Mouse (Mus musculus) granulocyte monocyte progenitor cell, adult 5-6 weeks (primary cell): ENCODE measurements around the gene Xrcc1. TPM values are rescaled to one million over a fixed set of nuclear protein-coding genes. Genes with fewer than 3 reads are reported as not detected.

ENCODE experiments used
- ATAC-seq: replicated peaks from 2 replicates; pipeline ENCODE4 v1.8.0; 2016; ENCODE audit warnings: mild to moderate bottlenecking, moderate TSS enrichment, inconsistent platforms; ENCODE audit not compliant: poor library complexity, severe bottlenecking
- total RNA-seq, 2 experiments: library from RNA; stranded (forward) in 1 of 2; stranded (reverse) in 1 of 2; fragments of 200-712, 200-1000 nt in 1 of 2; fragments of >200 nt in 1 of 2; fragmentation: Nextera tagmentation in 1 of 2; gene quantifications; 2 replicates each; pipeline ENCODE4 v1.2.3; 2014 to 2017

The Xrcc1 gene
- total RNA-seq, 2 experiments from 2014 or later = 40.9 to 80.6 TPM

DNA sequence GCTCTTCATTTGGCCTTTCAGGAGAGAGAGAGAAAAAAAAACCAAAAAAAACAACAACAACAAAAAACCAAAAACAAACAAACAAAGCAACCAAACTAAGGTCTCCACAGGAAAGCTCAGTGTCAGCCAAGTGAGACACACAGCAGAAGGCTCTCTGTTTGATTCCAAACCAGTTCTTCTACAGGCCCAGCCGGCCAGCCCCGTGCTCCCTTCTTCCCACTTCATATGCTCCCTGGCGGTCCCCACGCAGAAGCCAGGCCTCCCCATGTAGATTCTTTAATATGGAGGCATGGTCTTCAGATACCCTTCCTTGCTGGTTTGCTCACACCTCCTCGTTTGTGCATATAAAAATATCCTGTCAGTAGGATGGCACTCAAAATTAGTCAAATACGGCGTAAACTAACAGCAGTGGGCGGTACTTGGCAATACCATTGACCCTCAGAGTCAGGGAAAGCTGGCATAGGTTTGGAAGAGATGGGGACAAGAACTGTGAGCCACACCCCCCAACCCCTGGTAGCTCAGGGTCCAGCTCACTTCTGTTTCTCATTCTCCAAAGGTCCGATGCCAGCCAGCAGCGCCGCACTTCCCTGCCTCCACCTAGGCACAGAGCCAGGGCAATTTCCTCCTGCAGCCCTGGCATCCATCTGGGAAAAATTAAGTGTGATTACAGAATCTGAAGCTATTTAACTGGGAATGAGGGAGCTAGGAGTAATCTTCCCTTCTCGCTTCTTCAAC lies 20.2 kb upstream of the Xrcc1 start:
- no peak for ATAC-seq

DNA sequence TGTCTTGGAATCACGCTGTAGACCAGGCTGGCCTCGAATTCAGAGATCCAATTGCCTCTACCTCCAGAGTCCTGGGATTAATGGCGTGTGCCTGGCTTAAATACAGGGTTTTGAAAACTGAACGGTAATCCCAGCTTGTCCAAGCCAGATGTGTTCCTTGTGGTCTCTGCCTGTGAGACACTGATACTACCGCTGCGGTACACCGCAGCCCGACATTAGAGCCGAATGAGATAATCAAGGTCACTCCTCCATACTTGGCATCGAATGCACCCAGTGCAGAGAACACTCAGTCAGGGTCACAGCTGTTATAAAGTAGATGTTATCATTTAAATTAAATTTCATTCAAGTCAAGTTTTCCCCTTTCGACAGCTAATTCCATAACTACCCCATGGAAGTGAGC lies 17.2 kb upstream of the Xrcc1 start:
- ATAC-seq = no peak

DNA sequence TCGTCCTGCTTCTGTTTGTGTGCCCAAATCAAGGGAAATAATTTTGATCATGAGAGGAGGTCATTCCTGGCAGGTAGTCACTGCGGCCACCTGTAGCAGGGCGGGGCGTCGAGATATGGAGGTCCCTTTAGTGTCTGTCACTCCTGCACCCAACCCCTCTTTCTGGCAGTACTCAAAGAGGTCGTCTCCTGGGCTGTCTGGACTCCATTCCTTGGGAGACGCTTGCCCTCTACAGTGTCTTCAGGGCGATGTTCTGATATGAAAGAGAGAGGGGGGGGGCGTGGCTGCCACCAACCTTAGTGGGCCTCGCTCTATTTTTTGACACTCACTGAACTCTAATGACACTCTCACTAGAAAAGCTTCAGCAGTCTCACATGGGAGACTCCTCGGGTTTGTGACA lies 16.5 kb upstream of the Xrcc1 start:
- no peak for ATAC-seq

DNA sequence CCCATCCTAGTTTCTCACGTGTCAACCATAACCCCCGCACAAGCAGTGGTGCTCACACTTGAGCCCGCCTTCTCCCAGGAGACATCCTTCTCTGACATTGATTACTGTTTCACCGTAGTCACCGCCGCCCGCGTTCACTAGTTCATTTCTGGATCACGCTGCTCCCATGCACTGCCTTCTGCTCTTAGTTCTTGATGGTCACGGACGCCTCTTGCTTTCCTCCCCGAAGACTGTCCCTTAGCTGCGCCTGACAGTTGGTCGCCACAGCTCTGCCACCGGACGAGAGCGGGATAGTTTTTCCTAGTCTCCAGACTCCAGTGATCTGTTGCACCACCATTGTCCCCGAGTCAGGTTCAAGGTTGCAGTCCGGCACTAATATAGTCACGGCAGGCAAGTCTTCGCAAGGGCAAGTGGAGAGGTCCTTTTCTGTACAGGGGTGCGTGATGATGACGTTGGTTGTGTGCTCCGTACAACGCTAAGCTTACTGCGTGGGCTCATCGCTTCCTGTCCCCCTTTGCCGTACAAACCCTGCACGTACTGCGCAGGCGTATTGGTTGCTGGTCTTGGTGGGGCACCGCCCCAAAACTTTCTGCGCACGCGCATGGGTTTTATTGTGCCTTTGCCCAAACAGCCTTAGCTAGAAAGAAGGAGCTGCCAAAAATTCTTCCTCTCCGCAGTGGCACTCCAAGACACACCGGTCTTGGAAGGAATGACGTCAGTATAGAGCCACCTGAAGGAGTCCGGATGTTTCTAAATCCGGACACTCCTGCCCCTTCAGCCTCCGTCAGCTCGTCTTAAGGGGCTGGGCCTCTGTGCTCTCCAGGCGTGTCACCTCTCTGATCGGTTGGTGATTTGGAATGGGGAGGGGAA lies 15.8 kb upstream of the Xrcc1 start, which contains the start of gene Irgq:
TSS of gene Irgq (plus strand) at position 628 of the 870 bp plus-strand sequence.
- peak; percentile 88 for ATAC-seq

DNA sequence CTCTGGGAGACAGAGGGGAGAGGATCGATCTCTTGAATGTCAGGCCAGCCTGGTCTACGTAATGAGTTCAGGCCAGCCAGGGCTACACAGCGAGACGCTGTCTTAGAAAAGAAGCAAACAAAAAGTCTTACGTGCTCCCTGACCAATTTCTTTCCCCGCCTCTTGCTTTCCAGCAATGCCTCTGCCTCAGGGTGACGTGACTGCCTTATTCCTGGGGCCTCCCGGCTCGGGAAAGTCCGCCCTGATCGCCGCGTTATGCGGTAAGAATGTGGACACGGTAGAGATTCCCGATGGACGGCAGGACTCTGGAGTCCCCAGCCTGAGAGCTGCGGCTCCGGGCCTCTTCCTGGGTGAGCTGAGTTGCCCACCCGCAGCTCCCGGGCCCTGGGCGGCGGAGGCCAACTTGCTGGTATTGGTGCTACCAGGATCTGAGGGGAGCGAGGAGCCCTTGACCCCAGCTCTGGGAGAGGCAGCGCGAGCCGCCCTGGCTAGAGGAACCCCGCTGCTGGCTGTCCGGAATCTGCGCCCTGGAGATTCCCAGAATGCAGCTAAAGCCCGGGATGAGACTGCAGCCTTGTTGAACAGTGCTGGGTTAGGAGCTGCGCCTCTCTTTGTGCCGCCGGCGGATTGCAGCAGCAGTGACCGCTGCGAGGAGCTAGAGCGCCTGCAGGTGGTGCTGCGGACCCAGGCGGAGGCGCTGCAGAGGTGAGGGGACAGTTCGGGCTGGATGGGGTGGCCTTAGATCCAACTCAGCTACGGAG lies 14.7 kb upstream of the Xrcc1 start:
- peak; percentile 58 for ATAC-seq

DNA sequence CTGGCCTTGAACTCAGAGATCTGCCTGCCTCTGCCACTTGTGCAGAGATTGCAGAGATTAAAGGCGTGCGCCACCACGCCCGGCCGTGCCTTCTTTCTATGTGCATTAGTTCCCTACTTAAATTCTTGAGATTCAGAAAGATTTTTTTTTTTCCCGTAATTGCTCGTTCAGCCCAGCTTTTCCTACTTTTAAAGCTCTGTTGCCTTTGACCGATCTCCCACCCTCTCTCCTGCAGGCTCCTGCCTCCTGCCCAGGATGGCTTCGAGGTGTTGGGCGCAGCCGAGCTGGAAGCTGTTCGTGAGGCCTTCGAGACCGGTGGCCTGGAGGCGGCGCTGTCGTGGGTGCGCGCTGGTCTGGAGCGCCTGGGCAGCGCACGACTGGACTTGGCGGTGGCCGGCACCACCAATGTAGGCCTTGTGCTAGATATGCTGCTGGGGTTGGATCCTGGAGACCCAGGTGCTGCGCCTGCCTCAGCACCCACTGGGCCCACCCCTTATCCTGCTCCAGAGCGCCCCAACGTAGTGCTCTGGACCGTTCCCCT lies 13.0 kb upstream of the Xrcc1 start:
- no peak for ATAC-seq

DNA sequence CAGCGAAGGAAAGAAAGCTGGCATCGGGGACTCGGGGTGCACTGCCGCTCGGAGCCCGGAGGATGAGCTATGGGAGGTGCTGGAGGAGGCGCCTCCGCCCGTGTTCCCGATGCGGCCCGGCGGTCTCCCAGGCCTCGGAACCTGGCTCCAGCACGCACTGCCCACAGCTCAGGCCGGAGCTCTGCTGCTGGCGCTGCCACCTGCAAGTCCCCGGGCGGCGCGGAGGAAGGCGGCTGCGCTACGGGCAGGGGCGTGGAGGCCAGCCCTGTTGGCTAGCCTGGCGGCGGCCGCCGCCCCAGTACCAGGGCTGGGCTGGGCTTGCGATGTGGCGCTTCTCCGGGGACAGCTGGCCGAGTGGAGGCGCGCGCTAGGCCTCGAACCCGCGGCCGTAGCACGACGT lies 12.3 kb upstream of the Xrcc1 start:
- no peak for ATAC-seq

DNA sequence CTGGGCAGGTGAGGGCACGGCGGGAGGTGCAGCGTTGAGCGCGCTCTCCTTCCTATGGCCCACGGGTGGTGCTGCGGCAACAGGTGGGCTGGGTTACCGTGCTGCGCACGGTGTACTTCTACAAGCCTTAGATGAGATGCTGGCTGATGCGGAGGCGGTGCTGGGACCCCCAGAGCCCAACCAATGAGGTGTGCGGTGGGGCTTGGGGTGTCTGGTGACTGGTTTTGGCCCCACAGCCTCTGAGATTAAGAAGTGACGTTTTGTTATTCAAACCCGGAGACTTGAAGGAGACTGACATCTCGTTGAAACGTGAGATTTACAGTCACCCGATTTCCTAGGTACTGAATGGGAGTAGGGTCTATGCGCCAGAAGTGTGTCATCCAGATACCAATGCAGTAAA lies 11.8 kb upstream of the Xrcc1 start:
- no peak for ATAC-seq

DNA sequence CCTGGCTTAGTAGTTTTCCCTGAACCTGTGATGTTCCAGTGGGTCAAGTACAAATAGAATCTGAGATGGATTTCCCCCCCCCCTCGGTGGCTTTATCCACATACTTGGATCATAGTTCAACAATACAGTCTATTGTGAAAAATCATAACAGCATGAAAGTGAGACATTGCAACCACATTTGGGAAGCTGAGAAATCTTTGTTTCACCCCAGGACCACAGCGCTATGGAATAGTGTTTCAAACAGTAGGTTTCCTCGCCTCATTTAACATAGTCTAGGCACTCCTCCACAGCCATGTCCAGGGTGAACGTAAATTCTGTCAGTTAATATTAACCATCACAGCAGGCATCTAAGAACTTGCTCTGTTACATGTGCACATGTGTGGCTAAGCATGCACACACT lies 9.0 kb upstream of the Xrcc1 start:
- ATAC-seq = no peak

DNA sequence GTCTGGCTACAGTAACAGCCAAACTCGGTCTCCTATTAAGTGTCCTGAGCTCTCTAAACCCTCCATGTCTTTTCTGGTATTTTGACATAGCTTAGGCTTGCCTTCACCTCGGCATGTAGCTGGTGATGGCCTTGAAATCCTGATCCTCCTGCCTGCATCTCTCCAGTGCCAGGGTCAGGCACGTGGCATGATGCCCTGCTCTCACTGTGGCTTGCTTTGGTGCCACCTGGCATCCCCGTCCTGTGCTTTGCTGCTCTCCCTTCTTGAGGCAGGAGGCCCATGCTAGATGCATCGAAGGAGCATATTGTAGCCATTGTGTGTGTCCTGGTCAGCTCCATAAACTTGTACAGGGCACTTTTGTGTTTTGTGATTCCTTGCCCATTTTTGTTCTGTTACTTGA lies 8.5 kb upstream of the Xrcc1 start:
- no peak for ATAC-seq

DNA sequence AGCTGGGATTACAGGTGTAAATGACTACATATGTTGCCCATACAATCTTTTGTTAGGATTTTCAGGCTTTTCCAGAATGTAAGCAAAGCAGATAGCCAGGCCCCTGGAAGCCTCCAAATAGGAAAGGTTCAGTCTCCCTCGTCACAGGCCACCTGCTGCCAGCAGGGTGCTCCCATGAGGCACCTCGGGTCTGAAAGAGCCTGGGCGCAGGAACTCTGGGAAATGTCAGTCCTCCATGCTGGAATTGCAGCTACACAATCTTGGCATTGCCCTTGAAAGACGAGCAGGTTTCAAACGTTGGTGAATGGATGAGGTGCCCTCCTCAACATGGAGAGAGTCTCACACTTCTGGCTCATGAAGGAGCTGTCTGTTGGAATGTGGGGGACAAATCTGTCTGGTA lies 7.9 kb upstream of the Xrcc1 start:
- ATAC-seq = no peak

DNA sequence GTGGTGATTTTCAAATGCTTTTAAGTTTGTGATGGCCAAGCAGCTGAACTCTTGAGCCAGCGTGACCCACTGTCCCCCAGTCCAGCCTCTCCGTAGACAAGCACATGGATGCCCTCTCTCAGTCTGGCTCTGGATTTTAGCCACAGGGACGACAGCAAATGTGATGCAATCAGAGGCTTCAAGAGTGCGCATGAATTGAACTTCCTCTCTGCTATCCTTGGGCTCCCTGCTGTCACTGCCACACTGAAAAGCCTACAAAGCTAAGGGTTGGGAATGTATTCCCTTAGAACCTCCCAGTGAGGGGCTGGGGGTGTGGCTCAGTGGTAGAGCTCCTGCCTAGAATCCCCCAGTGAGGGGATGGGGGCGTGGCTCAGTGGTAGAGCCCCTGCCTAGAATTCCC lies 7.4 kb upstream of the Xrcc1 start:
- ATAC-seq = peak; percentile 93

DNA sequence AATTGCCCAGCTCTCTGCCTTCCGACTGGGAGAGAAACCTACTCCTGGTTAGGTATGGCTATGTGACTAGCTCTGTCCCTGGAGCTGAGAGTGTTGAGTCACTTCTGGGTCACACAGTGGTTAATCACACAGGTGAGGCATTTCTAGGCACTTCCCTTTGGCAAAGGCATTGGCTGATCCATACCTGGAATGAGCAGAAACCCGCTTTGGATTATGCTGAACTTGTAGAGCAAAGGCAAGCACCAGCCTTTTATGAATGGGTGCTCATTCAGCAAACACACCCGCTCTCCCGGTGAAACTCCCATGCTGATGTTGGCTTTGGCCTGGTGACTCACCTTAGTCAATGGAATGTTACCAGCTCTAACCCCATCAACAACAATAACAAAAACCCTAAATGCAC lies 6.4 kb upstream of the Xrcc1 start:
- ATAC-seq = no peak

DNA sequence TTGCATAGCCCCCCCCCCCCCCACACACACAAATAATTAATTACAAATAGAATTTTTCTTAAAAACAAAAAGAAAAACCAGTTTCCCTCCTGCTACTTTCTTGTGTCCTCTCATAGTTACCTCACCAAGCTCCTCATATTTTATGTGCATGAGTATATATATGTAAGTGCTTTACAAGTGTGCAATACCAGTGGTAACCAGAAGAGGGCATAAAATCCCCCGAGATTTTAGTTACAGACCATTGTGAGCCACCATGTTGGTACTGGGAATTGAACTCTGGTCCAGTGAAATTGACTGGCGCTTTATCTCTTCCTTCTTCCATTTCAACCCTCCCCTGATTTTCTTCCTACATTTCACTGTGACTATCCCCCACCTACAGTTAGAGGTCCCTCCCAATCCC lies 1.6 kb upstream of the Xrcc1 start:
- ATAC-seq = no peak

DNA sequence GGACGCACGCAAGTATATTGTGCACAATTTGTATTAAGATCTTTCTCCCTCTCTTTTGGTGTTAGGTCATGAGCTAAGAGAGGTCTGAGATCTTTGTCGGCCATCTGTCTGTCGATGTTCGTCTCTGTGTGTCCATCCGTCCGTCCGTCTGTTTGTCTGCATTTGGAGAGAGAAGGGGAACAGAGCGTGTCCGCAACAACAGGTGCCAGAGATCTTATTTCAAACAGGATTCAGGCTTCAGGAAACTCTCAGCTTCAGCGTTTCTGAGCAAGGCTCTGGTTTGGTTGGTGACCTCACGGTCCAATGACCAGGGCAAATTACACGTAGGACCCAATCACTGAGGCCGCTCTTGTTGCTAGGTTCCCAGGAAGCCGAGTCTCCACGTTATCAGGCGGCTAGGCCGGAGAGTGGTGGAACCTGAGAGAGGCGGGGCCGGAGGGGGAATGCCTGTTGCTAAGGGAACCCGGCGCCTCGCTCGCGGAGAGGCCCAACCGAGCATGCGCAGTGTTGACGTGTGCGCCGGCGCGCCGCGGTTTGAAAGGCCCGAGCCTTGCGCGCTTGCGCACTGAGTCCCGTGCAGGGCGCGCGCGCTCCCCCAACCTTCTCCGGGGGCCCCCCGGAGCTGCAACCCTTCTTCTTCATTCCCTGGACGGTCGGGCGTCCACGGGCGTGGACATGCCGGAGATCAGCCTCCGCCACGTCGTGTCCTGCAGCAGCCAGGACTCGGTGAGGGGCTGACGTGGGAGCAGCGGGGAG lies 723 bp downstream of the Xrcc1 start:
- peak; percentile 99 for ATAC-seq

DNA sequence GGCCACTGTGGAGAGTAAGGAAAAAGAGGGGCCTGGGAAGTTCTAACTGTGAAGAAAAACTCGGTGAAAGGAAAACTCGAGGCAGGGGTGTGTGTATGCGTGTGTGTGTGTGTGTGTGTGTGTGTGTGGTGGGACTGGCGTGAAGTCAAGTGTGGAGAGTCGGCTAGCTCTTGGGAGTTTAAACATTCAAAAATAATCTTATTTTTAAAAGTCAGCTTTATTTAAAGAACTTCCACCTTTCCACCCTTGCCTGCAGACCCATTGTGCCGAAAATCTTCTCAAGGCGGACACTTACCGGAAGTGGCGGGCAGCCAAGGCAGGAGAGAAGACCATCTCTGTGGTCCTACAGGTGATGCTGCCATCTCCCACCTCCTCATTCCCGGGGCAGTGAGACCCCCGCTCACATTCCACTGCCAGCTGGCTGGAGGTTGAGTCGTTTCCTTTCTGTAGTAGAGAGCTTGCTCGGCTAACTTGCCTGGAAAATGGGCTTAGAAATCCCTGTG lies 1.5 kb downstream of the Xrcc1 start:
- no peak for ATAC-seq

DNA sequence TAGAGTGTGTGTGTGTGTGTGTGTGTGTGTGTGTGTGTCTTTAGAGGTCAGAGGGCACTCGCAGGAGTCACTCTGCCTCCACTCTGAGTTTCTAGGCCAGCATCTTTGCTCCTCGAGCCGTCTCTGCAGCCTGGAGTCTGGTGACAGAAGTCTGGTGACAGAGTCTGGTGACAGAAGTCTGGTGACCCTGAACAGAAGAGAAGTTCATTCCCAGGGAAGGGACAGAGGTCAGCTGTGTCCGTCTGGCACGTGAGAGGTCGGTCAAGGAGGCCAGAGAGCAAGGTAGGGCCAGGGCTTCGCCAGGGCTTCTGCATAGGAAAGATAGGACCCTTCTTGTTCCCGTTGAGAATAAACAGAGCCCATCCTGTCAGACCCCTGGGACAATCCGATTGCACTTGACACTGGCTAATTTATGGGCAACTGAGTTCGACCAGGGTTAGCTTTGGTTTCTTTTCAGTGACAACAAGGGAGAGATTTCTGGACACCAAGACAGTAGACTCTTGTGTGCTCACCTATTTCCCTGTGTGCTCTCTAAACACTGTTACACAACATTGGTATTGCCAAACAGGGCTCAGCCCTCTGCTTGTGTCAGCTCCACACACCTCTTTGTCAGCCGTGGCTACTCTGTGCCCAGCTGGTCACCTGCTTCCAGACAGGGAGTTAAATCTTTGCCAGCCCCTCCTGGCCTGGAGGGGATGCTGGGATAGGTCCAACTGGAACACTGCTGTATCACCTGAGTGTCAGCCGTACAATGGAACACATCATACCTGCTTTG lies 6.1 kb downstream of the Xrcc1 start:
- ATAC-seq = no peak

DNA sequence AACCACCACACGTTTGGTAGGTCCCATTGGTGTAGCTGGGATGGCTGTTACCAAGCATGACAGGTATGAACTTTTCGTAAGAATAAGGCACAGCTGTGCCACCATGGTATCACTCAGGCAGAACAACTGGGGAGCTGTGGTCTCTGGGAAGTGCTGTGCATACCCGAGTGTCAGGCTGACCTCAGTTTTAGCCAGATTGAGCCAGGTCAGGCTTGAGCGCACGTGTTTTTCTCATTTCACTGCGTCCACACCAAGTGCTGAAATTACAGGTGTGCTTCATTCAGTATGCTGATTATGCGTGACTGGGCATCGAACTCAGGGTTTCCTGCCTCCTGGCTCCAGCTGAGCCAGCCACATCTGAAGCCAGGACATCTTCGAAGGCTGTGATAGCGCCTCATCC lies 9.7 kb downstream of the Xrcc1 start:
- no peak for ATAC-seq

DNA sequence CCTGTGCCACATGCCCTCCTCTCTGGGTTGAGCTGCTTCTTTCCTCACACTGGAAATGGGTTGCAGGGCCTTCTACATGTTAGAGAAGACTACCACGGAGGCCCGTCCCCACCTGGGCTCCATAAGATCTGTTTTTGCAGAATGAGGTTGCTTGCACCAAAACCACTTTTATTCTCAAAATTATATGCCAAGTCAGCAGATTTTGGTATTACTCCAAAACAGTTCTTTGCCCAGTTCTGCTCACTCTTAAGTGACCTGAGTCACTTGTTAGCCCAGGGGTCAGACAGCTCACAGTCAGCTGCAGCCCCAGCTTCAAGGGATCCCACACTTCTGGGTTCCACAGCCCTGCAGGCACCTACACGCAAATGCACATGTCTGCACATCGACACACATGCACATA lies 15.4 kb downstream of the Xrcc1 start:
- no peak for ATAC-seq
